Comparison of ENCODE assay signal across 17 mouse cellular contexts in the genomic region with DNA sequence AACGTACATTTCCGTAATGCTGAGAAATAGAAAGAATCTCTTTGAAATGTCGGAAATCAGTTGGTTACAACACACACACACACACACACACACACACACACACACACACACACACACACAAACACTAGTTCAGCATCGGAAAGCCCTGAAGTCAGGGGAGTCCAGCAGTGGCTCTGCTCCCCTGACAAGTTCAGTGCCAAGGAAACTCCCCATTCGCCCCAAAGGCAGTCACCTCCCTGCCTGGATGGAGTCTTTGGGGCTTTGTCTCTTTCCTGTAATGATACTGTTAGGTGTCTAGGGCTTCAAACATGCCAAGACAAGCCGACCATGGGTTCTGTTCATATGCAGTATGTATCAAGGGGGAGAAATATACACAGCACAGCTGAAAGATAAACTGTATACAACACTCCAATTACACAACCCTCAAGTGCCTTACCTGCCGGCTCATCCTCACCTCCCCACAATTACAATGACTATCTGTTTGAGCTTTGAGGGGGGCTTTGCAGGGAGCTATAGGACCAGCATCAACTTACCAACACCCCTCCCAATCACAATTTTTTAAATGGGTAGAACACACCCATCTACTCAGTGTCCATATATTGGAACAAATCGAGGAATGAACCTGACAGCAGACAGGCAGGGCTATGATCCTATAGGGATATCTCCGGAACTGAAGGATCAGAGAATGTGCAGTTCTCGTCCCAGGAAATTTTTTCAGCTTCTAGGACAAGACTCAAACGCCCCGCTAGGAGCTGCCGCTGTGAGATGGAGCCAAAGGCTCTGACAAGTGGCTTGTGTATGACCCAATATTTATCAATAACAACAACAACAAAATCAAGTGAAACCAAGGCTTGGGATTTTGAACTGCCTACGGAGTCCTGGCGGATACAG. TPM values are rescaled to one million over a fixed set of nuclear protein-coding genes. Genes with fewer than 3 reads are reported as not detected.
DNase-seq lines count a peak whose midpoint lies in the region; ATAC-seq lines count a peak whose summit lies in the region.
"Had no signal": no experiment of that assay in that cellular context is flagged by ENCODE, and none has a peak within 500 bp of the region (broad histone marks: within the 10 kb centered on the region; RNA-seq: fewer than 3 reads in every experiment).

No protein-coding gene starts in this region.

- peaks cover 2% of the 10 kb centered on the region; the same call in 1 of the 2 replicates for H3K4me1 ChIP-seq in embryonic facial prominence, embryonic 11.5 days (ENCODE audit: control insufficient read depth, insufficient read depth, low read length)
- H3K4me1 ChIP-seq: lung, embryonic 15.5 days had no signal

- no peaks in the 10 kb centered on the region for H3K9me3 ChIP-seq in embryonic facial prominence, embryonic 11.5 days (replicated peaks; ENCODE audit: control insufficient read depth, low read length)
- H3K9me3 ChIP-seq: hindbrain, embryonic 10.5 days; limb, embryonic 15.5 days; lung, embryonic 15.5 days; neural tube, embryonic 13.5 days had no signal

- no peak overlapping the region for H3K4me3 ChIP-seq in embryonic facial prominence, embryonic 11.5 days (ENCODE audit: low read depth, low read length)
- H3K4me3 ChIP-seq: lung, embryonic 15.5 days; neural tube, embryonic 13.5 days had no signal

- ATAC-seq in embryonic facial prominence, embryonic 11.5 days (replicated peaks; ENCODE audit: insufficient number of reproducible peaks, low FRiP score, low TSS enrichment, low read depth): no peak

- H3K36me3 ChIP-seq in embryonic facial prominence, embryonic 11.5 days (replicated peaks; ENCODE audit: control insufficient read depth, insufficient read depth, low read depth, low read length): no peaks in the 10 kb centered on the region
- H3K36me3 ChIP-seq: hindbrain, embryonic 10.5 days; limb, embryonic 15.5 days; lung, embryonic 15.5 days; neural tube, embryonic 13.5 days had no signal

- 2% methylated on average over 15 of the region's 15 CpGs for WGBS in embryonic facial prominence, embryonic 11.5 days

- intact Hi-C loops in left cerebral cortex, postnatal 10 days (cut with DNase I): loop anchor here (2.0 kb wide), 2 partner anchors 21 to 815 kb away; no protein-coding TSS in a partner anchor
- intact Hi-C loops in left cerebral cortex, postnatal 4 days (cut with DNase I): loop anchor here (5.0 to 10.0 kb wide), 5 partner anchors 737 to 1989 kb away; no protein-coding TSS in a partner anchor

- H3K27ac ChIP-seq in embryonic facial prominence, embryonic 11.5 days (replicated peaks; ENCODE audit: low read depth, low read length): no peak overlapping the region
- H3K27ac ChIP-seq: hindbrain, embryonic 10.5 days; limb, embryonic 15.5 days; lung, embryonic 15.5 days; neural tube, embryonic 13.5 days had no signal

- no peak overlapping the region for H3K9ac ChIP-seq in embryonic facial prominence, embryonic 11.5 days (replicated peaks; ENCODE audit: low read length)
- H3K9ac ChIP-seq: limb, embryonic 15.5 days; lung, embryonic 15.5 days; neural tube, embryonic 13.5 days had no signal

- H3K4me2 ChIP-seq in embryonic facial prominence, embryonic 11.5 days (ENCODE audit: low read depth, low read length): no peak overlapping the region

- DNase-seq in left cerebral cortex, postnatal 10 days (ENCODE audit: extremely low spot score in 1 of 2, low spot score in 2 of 2): peak; percentile 22 to 38
- DNase-seq in left cerebral cortex, postnatal 4 days: no peak
- DNase-seq in brain, embryonic 18.5 days (ENCODE audit: low read depth, low spot score): peak; percentile 30
- DNase-seq in embryonic facial prominence, embryonic 11.5 days (ENCODE audit: low spot score): peak; percentile 8
- DNase-seq in layer of hippocampus, adult 9-11 months: peak; percentile 4
- DNase-seq in spleen, postnatal 36 days (ENCODE audit: low spot score in 2 of 2): no peak
- no peak for DNase-seq in urinary bladder, postnatal 4 days (ENCODE audit: low spot score in 2 of 2)
- DNase-seq: kidney, adult 18-20 months; thymus, postnatal 36 days had no signal

- H3K27me3 ChIP-seq in embryonic facial prominence, embryonic 11.5 days (ENCODE audit: control insufficient read depth, insufficient read depth, low read length): peaks cover 63% of the 10 kb centered on the region

RNA-seq across cellular contexts. Expression of a gene that starts 6.8 kb away (rescaled TPM):
- 100 to 1,000 TPM; 125 to 130 TPM for total RNA-seq in left cerebral cortex, postnatal 10 days (2021)
- total RNA-seq in left cerebral cortex, postnatal 4 days (2021): 100 to 1,000 TPM; 247 to 249 TPM
- polyA plus RNA-seq in embryonic facial prominence, embryonic 11.5 days (2014; fragmentation: Nextera tagmentation; extraction: Ambion mirVana): 3.7 and 5.0 TPM in 2 replicates
- total RNA-seq: megakaryocyte-erythroid progenitor cell, adult 5-6 weeks had no signal
- polyA plus RNA-seq: limb, embryonic 15.5 days; small intestine, adult 2 months had no signal

RNA-seq across cellular contexts. Expression of a gene that starts 9.3 kb away (rescaled TPM):
- 1 to 10 TPM; 8.9 to 9.2 TPM for total RNA-seq in left cerebral cortex, postnatal 10 days (2021)
- 10 to 100 TPM; 21.5 to 23.5 TPM for total RNA-seq in left cerebral cortex, postnatal 4 days (2021)
- polyA plus RNA-seq in embryonic facial prominence, embryonic 11.5 days (2014; fragmentation: Nextera tagmentation; extraction: Ambion mirVana): 0.10 TPM in 1 of 2 replicates, not detected in the other
- total RNA-seq: megakaryocyte-erythroid progenitor cell, adult 5-6 weeks had no signal
- polyA plus RNA-seq: heart, embryonic 11.5 days; hindbrain, embryonic 10.5 days; limb, embryonic 15.5 days; lung, embryonic 15.5 days; neural tube, embryonic 13.5 days; small intestine, adult 2 months; stomach, embryonic 16.5 days had no signal

Comparison
In these comparisons a context has a peak if more than half of its experiments do, and no peak if none do; other contexts are left out.
1. DNase-seq: peak in left cerebral cortex, postnatal 10 days (2 of 2), brain, embryonic 18.5 days (single experiment), embryonic facial prominence, embryonic 11.5 days (single experiment) and layer of hippocampus, adult 9-11 months (single experiment); none in left cerebral cortex, postnatal 4 days (single experiment), spleen, postnatal 36 days (0 of 2) and urinary bladder, postnatal 4 days (0 of 2).